In genomic region chr14:29113852-29114450, GRCm38 (mm10) we compare ENCODE assay signal across 10 mouse cellular contexts.
DNase-seq lines count a peak whose midpoint lies in the region; ATAC-seq and TF ChIP-seq lines count a peak whose summit lies in the region.
"Had no signal": no experiment of that assay in that cellular context is flagged by ENCODE, and none has a peak within 500 bp of the region (broad histone marks: within the 10 kb centered on the region; RNA-seq: fewer than 3 reads in every experiment).

No protein-coding gene starts in this region.

- no peak overlapping the region for H3K4me3 ChIP-seq in gastrocnemius, adult 2 months
- H3K4me3 ChIP-seq in midbrain, postnatal 0 days (ENCODE audit: low read depth, low read length) = no peak overlapping the region
- H3K4me3 ChIP-seq in midbrain, embryonic 15.5 days = no peak overlapping the region
- H3K4me3 ChIP-seq in embryonic facial prominence, embryonic 15.5 days (replicated peaks) = no peak overlapping the region
- H3K4me3 ChIP-seq: liver, embryonic 13.5 days had no signal

- H3K9me3 ChIP-seq in midbrain, postnatal 0 days (ENCODE audit: low read length) = no peaks in the 10 kb centered on the region
- 0 out of 2 replicates have a peak, but pooled peaks cover 5% of the 10 kb centered on the region for H3K9me3 ChIP-seq in midbrain, embryonic 15.5 days
- 0 out of 2 replicates have a peak, but pooled peaks cover 7% of the 10 kb centered on the region for H3K9me3 ChIP-seq in embryonic facial prominence, embryonic 15.5 days (replicated peaks)
- H3K9me3 ChIP-seq: liver, embryonic 13.5 days had no signal

- H3K9ac ChIP-seq in midbrain, postnatal 0 days (replicated peaks; ENCODE audit: low read length, poor library complexity, severe bottlenecking) = no peak overlapping the region
- no peak overlapping the region for H3K9ac ChIP-seq in midbrain, embryonic 15.5 days
- no peak overlapping the region for H3K9ac ChIP-seq in embryonic facial prominence, embryonic 15.5 days
- H3K9ac ChIP-seq: liver, embryonic 13.5 days had no signal

- no peaks in the 10 kb centered on the region for H3K36me3 ChIP-seq in midbrain, postnatal 0 days (ENCODE audit: insufficient read depth, low read length)
- H3K36me3 ChIP-seq in midbrain, embryonic 15.5 days (replicated peaks) = no peaks in the 10 kb centered on the region
- no peaks in the 10 kb centered on the region for H3K36me3 ChIP-seq in embryonic facial prominence, embryonic 15.5 days
- H3K36me3 ChIP-seq: liver, embryonic 13.5 days had no signal

- TF ChIP-seq CTCF in gastrocnemius, adult 2 months (IDR thresholded peaks at IDR 0.05) = no peak
- TF ChIP-seq CTCF in midbrain, postnatal 0 days (IDR thresholded peaks at IDR 0.05) = no peak

- peak; percentile 27 for DNase-seq in gastrocnemius, adult 2 months
- DNase-seq in gastrocnemius, adult 18-20 months (ENCODE audit: low spot score) = no peak
- peak; percentile 61 for DNase-seq in midbrain, postnatal 0 days (ENCODE audit: low spot score)
- DNase-seq in lung, postnatal 4 days = peak; percentile 32 to 65
- no peak for DNase-seq in kidney, adult 11 months
- DNase-seq in kidney, adult 18-20 months = no peak
- DNase-seq: kidney, adult 2 months; liver, embryonic 13.5 days had no signal

- WGBS in midbrain, postnatal 0 days = 39% methylated on average over 9 of the region's 9 CpGs
- WGBS in midbrain, embryonic 15.5 days = 36% methylated on average over 9 of the region's 9 CpGs
- WGBS in embryonic facial prominence, embryonic 15.5 days = 35% methylated on average over 9 of the region's 9 CpGs

- no peak for ATAC-seq in midbrain, postnatal 0 days (ENCODE audit: low FRiP score)
- ATAC-seq in midbrain, embryonic 15.5 days (replicated peaks) = no peak
- ATAC-seq in embryonic facial prominence, embryonic 15.5 days (ENCODE audit: insufficient number of reproducible peaks, low FRiP score, low TSS enrichment, low read depth) = no peak

- no peak overlapping the region for H3K27ac ChIP-seq in gastrocnemius, adult 2 months
- no peak overlapping the region for H3K27ac ChIP-seq in midbrain, postnatal 0 days (ENCODE audit: low read depth, low read length)
- no peak overlapping the region for H3K27ac ChIP-seq in midbrain, embryonic 15.5 days
- H3K27ac ChIP-seq in embryonic facial prominence, embryonic 15.5 days (replicated peaks) = peak overlapping the region; percentile 58
- H3K27ac ChIP-seq: liver, embryonic 13.5 days had no signal

- intact Hi-C loops in gastrocnemius, adult 2 months (cut with DNase I) = loop anchor here (5.0 kb wide), 1 partner anchor 1307 kb away; no protein-coding TSS in a partner anchor

- H3K4me2 ChIP-seq in midbrain, postnatal 0 days (ENCODE audit: low read depth, low read length, poor library complexity, severe bottlenecking) = no peak overlapping the region
- no peak overlapping the region for H3K4me2 ChIP-seq in midbrain, embryonic 15.5 days
- H3K4me2 ChIP-seq in embryonic facial prominence, embryonic 15.5 days (replicated peaks) = no peak overlapping the region
- H3K4me2 ChIP-seq: liver, embryonic 13.5 days had no signal

- no peaks in the 10 kb centered on the region for H3K4me1 ChIP-seq in midbrain, postnatal 0 days (ENCODE audit: insufficient read depth, low read length)
- H3K4me1 ChIP-seq in midbrain, embryonic 15.5 days = peaks cover 13% of the 10 kb centered on the region; the same call in 1 of the 2 replicates
- peaks cover 12% of the 10 kb centered on the region for H3K4me1 ChIP-seq in embryonic facial prominence, embryonic 15.5 days
- H3K4me1 ChIP-seq: liver, embryonic 13.5 days had no signal

- H3K27me3 ChIP-seq in midbrain, postnatal 0 days (ENCODE audit: insufficient read depth, low read length) = no peaks in the 10 kb centered on the region
- no peaks in the 10 kb centered on the region for H3K27me3 ChIP-seq in midbrain, embryonic 15.5 days (replicated peaks)
- H3K27me3 ChIP-seq in embryonic facial prominence, embryonic 15.5 days = no peaks in the 10 kb centered on the region
- H3K27me3 ChIP-seq: liver, embryonic 13.5 days had no signal

Comparison
In these comparisons a context has a peak if more than half of its experiments do, and no peak if none do; other contexts are left out.
1. DNase-seq: peak in gastrocnemius, adult 2 months (single experiment), midbrain, postnatal 0 days (single experiment) and lung, postnatal 4 days (2 of 2); none in gastrocnemius, adult 18-20 months (single experiment), kidney, adult 11 months (single experiment) and kidney, adult 18-20 months (single experiment).